Mouse (Mus musculus) heart, postnatal 4 days (tissue): ENCODE measurements around the gene Ptpn3. TPM values are rescaled to one million over a fixed set of nuclear protein-coding genes. Genes with fewer than 3 reads are reported as not detected.

Experiments
- DNase-seq: peaks from one replicate; pipeline ENCODE4 v3.0.0; 2021
- total RNA-seq, 2 experiments: library from RNA; stranded (reverse); gene quantifications; 2 replicates each; pipeline ENCODE4 v1.2.3; 2021

Ptpn3 gene
- total RNA-seq = 10 to 100 TPM; 12.9 to 14.5 TPM

DNA sequence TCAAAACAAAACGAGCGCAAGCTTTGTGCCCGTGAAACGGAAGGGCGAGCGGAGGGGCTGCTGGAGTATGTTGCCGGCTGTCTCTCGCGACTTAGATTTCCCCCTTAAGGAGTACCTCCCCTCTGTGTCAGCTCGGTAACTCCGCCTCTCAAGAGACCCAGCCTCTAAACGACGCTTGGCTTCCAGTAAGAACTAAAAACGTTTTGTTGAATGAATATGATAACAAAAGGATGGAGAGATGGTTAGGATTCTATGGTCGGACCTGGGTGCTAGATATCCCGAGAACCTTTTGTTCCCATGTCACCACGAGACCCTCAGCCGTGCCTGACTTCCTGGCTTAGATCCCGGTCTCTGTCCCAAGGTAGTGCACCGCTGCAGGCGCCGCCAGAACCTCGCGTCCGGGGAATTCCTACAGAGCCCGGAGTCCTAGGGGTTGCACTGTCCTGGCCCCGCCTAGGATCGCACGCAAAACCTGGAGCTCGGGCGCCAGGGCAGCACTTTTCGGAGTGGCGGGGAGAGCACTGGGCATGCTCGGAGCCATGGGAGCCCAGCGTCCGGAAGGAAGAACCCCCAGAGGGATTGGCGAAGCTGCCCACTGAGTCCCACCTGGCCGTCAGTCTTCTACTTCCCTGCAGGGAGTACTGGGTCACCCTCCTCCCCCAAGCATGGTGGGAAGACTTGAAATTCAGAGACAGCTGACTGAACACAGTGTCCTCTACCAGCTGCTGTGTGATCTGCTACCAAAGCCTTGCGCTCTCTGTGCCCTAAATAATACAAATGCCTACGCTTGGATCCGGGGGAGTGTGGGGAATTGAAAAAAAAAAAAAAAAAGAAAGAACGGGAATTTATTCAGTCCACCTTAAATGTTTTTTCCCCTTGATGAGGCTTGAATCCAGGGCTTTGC is at the start of gene Ptpn3:
Gene Ptpn3, minus strand, starts transcription at position 428 of the 904 bp plus-strand sequence.
- peak; percentile 85 for DNase-seq

DNA sequence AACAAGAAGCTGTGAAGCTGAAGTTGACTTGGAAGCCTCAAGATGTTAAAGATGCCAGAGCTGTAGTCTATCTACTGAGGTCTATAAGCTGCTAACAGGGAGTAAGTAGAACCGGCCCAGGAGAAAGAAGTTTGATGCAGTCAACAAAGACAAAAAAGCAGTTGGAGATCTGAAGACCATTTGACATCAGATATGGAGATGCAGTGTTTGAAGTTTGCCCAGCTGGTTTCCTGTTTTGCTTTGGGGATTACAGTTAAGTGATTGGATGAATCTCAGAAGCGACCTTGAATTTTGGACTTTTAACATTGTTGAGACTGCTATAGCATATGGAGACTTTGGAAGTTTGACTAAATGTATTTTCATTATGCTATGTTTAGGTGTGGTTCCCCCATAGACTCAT is 48.9 kb upstream of the Ptpn3 start:
- no peak for DNase-seq

DNA sequence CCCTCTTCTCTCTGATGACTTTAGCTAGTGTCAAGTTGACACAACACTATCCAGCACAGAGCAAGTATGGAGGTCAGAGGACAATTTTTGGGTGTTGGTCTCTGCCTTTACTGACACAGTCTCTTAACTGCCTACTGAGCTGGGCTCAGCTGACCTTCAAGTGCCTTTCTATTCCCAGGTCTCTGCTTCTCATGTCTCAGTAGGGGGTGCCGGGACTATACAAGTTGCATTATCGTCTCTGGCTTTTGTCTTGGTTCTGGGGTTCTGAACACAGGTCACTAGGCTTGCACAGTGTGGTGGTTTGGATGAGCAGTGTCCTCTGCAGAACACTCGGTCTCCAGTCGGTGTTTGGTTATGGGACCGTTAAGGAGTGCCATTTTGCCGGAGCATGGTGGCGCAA is 42.4 kb upstream of the Ptpn3 start:
- DNase-seq = no peak

DNA sequence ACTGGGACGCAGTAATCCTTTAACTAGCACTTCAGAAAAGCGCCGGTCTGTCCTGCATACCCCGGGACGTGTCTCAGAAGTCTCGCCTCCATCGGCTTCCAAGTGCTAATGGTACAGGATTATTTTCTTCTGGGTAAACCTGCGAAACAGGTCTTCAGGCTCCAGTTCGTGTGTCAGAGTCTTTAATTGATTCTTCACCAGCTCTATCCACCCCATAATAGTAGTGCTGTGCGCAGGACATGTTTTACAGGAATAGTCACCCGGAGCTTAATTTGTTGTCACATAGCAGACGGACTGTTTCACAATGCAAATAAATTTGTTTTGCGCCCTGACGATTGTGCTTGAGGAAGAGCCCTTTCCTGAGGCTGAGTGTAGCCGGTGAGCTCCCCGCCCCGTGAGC is 37.3 kb upstream of the Ptpn3 start:
- DNase-seq = no peak

DNA sequence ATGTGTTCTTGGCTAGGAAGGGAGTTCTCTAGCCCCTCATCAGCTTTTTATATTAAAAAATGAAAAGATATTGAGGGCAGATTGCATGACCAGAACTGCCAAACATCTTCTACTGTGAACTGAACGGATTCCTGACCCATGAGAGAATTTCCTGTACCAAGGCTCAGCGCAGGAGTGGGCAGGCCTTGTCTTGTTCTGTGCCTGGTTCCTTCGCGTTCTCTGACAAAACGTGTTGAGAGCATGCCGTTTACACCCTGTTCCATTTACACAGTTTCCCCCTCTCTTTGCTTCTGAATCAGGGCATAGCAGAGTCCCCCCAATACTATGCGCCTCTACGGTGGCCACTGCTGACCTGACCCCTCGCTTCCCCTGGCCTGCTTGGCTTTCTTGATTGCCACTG is 36.4 kb upstream of the Ptpn3 start:
- no peak for DNase-seq

DNA sequence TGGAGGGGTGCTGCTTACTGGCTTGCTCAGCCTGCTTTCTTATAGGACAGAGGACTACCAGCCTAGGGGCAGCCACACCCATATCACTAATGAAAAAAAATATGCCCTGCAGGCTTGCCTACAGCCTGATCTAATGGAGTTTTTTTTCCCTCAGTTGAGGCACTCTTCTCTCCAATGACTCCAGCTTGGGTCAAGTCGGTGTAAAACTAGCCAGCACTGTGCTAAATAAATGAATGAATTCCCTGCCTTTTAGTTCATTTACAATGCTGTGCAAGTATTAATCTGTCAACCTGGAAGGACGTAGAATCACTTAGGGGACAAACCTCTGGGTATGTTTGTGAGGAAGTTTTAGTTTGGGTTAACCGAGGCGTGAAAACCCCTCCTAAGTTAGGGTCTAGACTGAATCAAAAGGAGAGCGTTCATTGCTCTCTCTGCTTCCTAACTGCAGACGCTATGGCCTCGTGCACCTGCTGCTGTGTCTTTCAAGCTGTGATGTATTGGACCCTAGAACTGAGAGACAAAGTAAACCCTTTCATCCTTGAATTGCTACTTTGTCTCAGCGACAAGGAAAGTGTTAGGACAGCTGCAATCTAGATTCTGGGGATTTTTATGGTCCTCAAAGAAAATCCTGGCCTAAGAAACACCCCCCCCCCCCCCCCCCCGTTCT is 33.5 kb upstream of the Ptpn3 start:
- DNase-seq = no peak

DNA sequence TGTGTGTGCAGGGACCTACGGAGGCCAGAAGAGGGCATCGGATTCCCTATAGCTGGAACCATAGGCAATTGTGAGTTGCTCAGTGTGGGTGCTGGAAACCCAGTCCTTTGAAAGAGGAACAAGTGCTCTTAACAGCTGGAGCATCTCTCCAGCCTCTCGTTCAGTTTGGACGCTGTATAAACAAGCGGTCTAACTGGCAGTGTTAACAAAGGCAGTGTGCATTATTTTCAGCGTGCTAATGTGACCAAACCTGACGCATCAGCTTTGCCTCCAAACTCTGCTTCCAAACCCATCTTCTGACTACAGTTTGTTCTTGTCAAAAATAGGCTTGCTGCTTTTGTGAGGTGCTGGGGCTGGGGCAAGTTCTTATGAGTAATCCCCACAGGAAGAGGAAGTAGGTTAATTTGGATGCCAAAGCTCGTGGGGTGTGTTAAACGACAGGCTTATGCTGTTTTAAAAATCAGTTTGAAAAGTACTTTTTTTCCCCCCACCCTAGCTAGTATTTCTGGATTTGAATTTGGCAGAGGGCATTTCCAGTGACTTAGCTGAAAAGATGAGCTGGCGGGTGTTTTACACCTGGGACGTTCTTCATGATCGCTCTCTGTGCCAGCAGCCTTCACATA is 32.4 kb upstream of the Ptpn3 start:
- no peak for DNase-seq

DNA sequence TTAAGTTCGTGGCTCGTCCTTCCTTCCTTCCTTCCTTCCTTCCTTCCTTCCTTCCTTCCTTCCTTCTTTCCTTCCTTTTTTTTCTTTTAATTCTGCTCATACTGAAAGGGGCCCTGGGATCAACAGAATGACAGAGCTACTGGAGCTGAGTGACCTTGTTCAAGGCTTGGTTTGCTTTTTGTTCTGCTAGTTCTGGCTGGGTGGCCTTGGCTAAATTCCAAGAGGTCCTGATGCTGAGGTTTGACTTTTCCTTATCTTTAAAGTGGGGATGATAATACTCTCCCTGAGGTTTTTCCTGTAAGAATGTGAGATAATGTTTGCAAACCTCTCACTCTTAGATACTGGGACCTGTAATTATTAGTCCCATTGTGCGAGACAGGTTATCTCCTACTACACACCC is 30.9 kb upstream of the Ptpn3 start:
- DNase-seq = no peak

DNA sequence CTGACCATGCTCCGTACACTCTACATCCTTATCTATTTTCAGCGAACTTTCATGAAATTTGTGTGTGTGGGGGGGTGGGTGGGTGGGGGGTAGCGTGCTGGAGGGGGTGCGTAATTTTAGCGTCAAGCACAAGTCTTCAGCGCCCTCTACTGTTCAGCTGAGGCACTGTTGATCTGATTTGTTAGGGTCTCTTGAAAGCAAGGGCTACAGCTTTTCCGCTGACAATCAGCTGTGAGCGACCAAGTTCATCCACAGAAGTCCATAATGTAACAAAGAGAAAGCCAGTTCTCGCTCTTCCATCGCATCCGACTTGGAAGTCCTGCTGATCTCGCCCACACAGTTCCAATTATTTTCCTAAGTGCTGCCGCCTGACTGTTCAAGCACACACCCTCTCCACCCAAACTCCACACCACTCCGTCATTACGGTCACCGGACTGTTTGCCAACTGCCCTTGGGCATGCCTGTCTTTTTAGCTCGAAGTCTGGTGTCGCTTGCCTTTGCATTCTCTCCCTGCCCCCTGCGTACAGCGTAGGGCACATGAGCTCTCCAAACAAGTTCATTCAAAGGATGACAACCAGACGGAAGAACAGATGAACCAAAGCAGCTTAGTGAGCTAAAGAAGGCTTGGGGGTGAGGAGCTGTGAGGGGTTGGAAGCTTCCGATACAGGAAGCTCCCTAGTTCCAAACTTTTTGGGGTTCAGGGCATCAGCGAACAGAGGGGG is 19.1 kb upstream of the Ptpn3 start:
- DNase-seq = peak; percentile 53

DNA sequence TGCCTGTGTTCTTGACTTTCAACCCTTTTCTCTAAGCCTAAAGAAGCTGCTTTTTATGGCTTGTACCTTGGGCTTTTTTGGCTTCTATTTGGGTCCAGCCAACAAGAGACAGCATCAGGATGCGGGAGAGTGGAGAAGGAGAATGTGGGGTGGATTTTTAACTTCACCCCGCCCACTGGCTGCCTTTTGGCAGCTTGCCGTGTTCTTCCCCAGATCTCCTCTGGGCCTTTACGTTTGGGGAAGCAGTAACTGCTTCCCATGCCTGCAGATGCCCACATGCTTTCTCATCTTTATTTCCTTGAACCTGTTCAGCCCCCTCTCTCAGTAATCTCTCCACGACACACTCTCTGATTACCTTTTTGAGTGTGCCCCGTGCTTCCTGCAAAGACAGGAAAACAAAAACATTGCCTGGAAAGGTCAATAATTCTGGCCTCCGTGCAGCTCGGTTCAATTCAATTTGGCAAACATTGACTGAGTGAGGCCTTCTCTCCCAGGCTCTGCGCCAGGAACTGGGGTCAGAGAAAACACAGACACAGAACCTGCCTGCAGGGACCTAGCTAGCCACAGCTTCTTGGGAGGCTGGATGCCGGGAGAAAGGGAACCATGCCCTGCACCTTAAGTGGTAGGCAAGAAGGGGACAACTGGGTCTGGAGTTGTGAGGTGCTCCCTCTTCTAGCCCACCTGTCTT is 17.0 kb upstream of the Ptpn3 start:
- DNase-seq = peak; percentile 41

DNA sequence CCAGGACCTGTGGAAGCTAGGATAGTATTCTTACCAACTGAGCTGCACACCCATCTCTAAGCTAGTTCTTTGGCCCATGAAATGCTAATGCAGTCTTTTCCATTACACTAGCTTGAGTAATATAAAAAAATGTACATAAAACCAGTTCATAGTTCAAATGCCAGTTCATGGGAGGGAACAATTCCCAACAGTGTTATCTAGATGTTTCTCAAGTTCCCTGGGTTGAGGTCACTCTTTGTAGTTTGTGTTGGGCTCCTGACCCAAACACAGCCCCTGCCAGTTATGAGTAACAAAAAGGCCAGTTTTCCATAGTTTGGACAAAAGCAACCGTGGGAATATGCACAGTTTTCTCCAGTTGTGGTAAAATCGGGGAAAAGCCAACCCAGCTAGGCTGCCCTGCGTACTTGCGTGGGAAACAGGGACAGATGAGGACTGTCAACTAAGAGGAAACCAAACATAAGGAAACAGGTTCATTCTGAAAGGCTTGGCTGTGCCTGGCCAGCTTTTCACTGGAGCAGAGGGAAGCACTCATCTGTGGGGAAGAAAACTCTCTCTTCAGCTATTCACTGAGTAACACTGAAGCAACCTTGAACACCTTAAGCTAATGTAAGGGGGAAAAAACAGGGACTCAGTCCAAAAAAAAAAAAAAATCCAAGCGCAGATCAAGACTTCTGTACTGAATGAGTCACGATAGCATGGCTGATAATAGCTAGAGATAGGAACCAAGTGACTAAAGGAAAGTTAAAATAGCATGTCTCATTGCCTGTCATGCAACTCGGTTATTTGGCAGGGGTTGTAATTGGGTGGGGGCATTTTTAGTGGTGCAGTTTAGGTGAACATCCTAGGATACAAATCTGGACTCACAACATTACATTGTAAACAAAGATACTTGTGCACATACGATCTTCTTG is 10.9 kb upstream of the Ptpn3 start:
- no peak for DNase-seq

DNA sequence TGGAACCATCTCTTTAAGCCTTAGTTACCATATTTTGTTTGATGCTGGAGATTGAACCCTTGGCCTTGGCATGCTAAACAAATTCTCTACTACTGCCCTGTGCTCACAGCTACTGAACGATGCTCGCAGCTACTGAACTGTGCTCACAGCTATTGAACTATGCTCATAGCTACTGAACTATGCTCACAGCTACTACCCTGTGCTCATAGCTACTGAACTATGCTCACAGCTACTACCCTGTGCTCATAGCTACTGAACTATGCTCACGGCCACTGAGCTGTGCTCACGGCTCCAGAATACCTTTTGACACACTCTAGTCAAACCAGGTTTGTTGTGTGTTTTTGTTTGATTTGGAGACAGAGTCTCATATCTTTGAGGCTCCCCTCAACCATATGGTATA is 10.1 kb upstream of the Ptpn3 start:
- no peak for DNase-seq

DNA sequence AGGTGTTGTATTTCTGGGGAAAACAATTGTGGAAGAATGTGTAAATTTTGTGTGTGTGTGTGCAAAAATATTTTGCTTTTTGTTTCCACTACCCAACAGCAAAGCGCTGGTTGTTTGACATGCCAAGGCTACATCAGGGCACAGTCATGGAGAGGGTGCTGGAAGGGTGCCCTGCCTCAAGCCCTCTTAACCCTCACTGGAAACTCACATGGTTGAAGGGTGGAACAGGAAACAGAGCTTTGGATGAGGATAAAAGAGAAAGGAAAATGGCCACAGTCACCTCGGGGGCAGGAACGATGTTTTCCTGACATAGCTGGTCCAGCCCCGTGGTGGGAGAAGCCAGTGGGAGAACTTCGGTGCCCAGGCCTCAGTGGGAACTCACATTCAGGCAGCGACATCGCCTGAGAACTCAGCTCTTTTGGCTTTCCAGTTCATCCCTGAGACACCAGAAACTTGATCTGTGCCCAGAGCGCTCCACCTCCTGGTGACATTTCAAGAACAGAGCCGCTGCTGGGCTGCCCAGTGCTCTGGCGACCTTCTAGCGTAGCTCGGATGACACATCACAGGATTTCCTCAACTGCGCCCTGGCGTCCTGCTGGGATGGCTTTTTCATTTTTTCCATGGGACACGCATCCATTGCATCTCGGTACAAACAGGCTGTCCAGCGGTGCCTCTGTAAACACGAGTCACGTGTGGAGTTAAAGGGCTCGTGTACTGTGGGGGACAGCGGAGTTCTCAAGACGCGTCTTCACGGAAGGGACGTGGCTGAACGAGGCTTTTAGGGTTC is 6.8 kb upstream of the Ptpn3 start:
- DNase-seq = peak; percentile 47

DNA sequence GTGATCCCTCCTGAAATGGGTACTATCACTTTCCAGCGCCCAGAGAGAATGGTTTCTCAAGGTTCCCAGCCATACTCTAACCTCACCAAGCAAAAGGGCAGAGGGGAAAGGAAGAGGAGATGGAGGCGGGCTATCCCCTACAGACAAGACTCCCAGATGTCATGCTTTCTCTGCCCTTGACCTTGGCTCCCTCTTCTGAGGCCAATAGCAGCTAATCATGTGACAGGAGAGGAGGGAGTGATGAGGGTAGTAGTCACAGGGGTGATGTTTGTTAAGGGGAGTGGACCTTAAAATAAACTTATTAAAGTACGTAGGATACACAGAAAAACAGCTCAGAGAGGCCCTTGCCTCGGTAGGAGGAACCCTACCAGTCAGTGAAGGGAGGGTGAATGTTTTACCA is 6.1 kb upstream of the Ptpn3 start:
- DNase-seq = no peak

DNA sequence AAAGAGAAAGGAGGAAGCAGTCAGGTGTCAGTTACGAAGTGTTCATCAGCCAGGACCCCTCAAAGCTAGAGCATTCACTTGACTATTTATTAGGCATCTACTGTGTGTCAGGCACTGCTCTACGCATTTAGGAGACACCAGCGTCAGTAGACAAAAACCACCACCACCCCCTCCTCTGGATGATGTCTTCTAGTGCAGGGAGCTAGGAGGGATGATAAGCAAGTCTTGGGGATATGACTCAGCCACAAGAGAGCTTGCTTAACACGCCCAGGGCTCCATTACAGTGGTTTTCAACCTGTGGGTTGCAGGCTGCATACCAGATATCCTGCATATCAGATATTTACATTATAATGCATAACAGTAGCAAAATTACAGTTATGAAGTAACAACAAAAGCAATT is 4.6 kb upstream of the Ptpn3 start:
- no peak for DNase-seq

DNA sequence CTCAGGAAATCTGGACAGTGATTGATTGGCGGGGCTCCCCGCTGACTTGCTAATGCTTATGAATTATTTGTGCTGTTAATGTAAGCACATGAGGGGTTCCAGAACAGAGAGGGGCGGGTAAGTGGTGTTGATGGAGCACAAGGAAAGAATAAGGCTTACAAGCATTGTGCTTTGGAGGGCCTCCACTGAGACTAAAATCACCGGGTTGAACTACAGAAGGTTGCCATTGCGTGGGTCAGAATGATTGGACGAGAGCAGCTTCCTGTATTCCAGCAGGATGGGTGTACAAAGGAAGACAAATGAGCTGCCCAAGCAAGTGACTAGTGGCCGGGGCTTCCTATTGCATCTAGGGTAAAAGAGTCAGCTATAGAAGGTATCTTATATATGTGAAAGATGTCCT is 4.0 kb upstream of the Ptpn3 start:
- no peak for DNase-seq

DNA sequence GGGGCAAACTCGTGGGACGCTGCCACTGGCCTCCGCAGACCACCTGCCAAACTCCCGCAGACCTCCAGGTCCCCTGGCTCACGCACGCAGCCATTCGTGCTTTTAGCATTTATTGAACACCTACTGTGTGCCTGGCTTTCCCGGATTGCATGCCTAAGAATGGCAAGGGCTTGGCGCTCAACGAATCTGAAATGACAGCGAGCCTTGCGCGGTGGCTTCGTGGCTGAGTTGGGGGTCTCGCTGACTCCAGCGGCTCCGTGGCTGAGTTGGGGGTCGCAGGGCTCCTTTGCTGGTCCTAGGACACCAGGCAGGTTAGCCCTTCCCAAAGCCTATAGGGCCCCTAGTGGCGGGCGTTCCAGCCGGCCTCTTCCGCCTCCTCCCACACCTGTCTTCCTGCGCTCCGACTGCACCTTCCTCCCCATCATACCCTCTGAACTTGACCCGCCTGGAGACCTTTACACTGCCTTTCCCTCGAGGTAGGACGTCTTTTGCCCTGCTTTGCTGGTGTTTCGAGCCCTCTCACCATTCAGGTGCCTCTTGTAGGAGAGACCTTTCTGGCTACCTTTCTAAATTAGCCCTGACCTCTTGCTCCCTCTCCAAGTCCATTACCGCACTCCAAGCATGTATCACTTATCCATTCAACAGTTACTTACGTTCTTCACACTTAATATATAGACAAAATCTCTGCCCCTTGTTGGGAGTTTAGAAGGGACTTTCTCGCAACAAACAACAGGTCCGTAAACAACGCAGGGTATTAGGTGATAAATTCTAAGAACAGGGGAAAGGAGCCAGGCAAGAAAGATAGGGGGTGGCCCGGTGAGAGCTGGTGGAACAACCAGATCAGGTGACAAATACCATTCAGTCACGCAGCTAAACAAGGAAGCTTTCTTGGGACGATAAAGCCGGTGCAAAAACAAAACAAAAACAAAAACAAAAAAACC is 898 bp downstream of the Ptpn3 start:
- peak; percentile 32 for DNase-seq

DNA sequence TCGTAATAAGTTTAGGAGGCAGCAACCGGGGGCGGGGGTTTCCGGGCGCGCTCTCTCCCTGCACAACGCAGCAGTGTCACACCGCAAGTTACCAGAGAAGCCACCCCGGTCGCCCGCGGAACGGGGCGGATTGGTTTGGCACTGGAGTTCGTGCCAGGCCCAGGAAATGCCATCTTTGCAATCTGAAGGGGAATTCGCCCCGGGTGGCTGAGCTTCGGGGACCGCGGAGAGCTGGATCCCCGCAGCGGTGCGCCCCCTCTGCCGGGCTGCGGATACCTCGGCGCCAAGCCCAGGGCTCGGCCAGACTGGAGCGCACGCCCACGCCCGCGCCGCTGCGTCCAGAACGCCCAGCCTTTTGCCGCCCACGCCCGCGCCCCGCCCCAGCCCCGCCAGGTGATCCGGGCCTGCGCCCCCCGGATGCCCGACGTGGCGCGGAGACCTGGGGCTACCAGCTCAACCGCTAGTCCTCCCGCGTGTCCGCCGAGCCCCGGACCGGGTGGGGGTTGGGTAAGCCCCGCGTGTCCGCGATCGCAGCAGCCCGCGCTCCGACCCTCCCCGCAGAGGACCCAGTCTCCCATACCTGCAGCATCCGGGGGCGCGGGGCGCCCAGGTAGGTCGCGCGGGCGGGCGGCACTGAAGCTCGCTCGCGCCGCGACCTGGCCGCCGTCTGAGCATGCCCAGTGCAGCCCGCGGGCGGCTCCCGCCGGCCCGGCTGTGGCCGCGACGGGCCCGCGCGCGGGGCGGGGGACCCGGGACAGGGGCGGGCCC is 1.8 kb downstream of the Ptpn3 start:
- peak; percentile 64 for DNase-seq
